Mouse (Mus musculus) small intestine, adult 2 months (tissue): ENCODE data around the gene Gak. TPM values are rescaled to one million over a fixed set of nuclear protein-coding genes. Genes with fewer than 3 reads are reported as not detected.

Experiments used
- H3K27ac ChIP-seq: fragments of 200-500 bp; 2 replicates; pipeline ENCODE4 v1.5.1; 2012; ENCODE audit warnings: low read depth, low read length, control low read depth, inconsistent platforms; ENCODE audit not compliant: insufficient read depth
- H3K27me3 ChIP-seq: fragments of 200-500 bp; 2 replicates; pipeline ENCODE4 v1.6.1; 2012; ENCODE audit warnings: mild to moderate bottlenecking, moderate library complexity, low read length, inconsistent platforms; ENCODE audit not compliant: control insufficient read depth, insufficient read depth
- H3K36me3 ChIP-seq: fragments of 200-500 bp; 2 replicates; pipeline ENCODE4 v1.6.1; 2012; ENCODE audit warnings: mild to moderate bottlenecking, low read length, control low read depth, inconsistent platforms; ENCODE audit not compliant: control insufficient read depth, insufficient read depth
- H3K4me1 ChIP-seq: fragments of 200-500 bp; 2 replicates; pipeline ENCODE4 v1.6.1; 2012; ENCODE audit warnings: low read length, inconsistent platforms, mixed read lengths; ENCODE audit not compliant: control insufficient read depth, insufficient read depth, insufficient read length
- H3K4me3 ChIP-seq: fragments of 200-500 bp; 2 replicates; pipeline ENCODE4 v1.5.1; 2012; ENCODE audit warnings: low read depth, mild to moderate bottlenecking, control low read depth, inconsistent platforms, low read length, moderate library complexity
- CTCF ChIP-seq: fragments of 200-500 bp; IDR thresholded peaks from 2 replicates; pipeline ENCODE4 v1.5.1; 2012; ENCODE audit warnings: low read depth, mild to moderate bottlenecking, control low read depth, inconsistent platforms, low read length, moderate library complexity, mixed read lengths; ENCODE audit not compliant: insufficient replicate concordance, insufficient read length; ENCODE audit errors: extremely low read depth
- POLR2A ChIP-seq: fragments of 200-500 bp; IDR thresholded peaks from 2 replicates; pipeline ENCODE4 v1.6.1; 2012; ENCODE audit warnings: low read depth, mild to moderate bottlenecking, control low read depth, inconsistent platforms, low read length, moderate library complexity
- WGBS: fragments of 180-500 bp; shearing (Covaris S2); methylation state at CpG from one replicate; pipeline ENCODE4 v1.1.7; 2018; 5-methylcytosine and 5-hydroxymethylcytosine counted together
- polyA plus RNA-seq: library from polyadenylated mRNA; depleted of rRNA; stranded (reverse); fragments of >200 nt; gene quantifications from 2 replicates; pipeline ENCODE4 v1.2.3, GENCODE M21; 2012

Gene Gak
- polyA plus RNA-seq, 1 experiment: 152 TPM

DNA sequence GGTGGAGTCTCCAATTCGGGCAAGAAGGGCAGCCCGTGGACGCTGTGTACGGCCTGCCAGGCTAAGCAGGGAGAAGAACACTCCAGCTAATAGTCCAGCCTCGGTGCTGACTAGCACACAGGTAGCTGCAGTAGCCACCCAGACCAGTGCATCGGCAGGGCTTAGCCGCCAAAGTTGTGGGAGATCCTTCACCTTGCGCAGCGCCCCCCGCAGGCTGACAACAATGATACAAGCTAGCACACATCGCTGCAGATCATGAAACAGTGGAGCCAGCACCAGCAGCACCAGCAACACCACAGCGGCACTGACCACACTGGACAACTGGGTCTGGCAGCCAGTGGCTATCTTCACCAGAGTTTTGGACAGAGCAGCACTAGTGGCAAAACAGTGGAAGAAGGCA is 42.2 kb upstream of the Gak start:
- Histone ChIP-seq H3K36me3 (peaks cover 4% of the 10 kb centered on the region; the same call in 1 of the 2 replicates), H3K4me3 (no peak overlapping the region), H3K4me1 (peaks cover 5% of the 10 kb centered on the region; the same call in 1 of the 2 replicates), H3K27ac (no peak overlapping the region), H3K27me3 (no peaks in the 10 kb centered on the region)
- no peak for TF ChIP-seq POLR2A
- TF ChIP-seq CTCF: no peak
- 94% methylated on average over 12 of the region's 12 CpGs for whole genome bisulfite sequencing

DNA sequence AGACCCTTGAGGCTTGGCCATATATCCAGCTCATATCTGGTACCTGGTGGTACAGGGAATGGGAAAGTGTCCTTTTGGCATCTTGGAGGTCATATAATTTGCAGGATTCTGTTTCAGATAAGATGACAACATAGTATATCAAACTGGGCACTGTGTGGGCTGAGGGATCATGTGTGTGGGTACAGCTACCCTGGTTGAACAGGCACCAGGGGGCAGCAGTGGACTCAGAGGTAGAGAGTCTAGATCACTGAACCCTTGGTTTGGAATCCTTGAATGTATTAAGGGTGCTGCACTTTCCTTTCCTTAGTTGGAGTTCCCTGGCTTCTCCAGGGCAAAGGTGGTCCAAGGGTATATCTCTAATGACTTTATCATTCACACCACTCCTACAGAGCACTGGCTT is 41.2 kb upstream of the Gak start:
- H3K36me3 ChIP-seq: peaks cover 4% of the 10 kb centered on the region; the same call in 1 of the 2 replicates
- no peak overlapping the region for H3K27ac ChIP-seq
- TF ChIP-seq POLR2A (no peak), CTCF (peak; percentile 57; the same call in 1 of the 2 replicates)
- H3K4me1 ChIP-seq: peaks cover 5% of the 10 kb centered on the region; the same call in 1 of the 2 replicates
- no peak overlapping the region for H3K4me3 ChIP-seq
- H3K27me3 ChIP-seq: no peaks in the 10 kb centered on the region

DNA sequence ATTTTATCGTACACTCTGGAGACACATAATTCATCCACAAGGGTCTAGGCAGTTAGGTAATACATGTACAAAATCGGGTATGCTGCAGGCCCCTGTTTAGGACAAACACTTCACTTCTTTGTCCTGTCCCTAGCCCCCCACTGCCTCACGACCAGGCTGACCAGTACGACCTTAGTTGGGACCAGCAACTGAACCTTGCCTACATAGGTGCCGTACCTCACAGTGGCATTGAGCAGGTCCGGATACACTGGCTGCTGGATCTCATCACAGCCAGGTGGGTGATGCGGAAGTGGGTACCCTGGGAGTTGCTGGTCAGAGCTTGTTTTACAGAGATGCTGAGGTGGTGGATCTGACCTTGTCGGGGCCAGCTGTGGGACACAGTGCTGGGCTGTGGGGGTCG is 40.4 kb upstream of the Gak start:
- H3K4me1 ChIP-seq: peaks cover 5% of the 10 kb centered on the region; the same call in 1 of the 2 replicates
- WGBS: 73% methylated on average over 9 of the region's 9 CpGs
- no peak overlapping the region for H3K27ac ChIP-seq
- no peaks in the 10 kb centered on the region; the same call in 1 of the 2 replicates for H3K27me3 ChIP-seq
- H3K4me3 ChIP-seq: 0 out of 2 replicates have a peak overlapping the region, but pooled peaks have one; percentile 20
- TF ChIP-seq CTCF: no peak
- TF ChIP-seq POLR2A: no peak
- H3K36me3 ChIP-seq: peaks cover 4% of the 10 kb centered on the region; the same call in 1 of the 2 replicates

DNA sequence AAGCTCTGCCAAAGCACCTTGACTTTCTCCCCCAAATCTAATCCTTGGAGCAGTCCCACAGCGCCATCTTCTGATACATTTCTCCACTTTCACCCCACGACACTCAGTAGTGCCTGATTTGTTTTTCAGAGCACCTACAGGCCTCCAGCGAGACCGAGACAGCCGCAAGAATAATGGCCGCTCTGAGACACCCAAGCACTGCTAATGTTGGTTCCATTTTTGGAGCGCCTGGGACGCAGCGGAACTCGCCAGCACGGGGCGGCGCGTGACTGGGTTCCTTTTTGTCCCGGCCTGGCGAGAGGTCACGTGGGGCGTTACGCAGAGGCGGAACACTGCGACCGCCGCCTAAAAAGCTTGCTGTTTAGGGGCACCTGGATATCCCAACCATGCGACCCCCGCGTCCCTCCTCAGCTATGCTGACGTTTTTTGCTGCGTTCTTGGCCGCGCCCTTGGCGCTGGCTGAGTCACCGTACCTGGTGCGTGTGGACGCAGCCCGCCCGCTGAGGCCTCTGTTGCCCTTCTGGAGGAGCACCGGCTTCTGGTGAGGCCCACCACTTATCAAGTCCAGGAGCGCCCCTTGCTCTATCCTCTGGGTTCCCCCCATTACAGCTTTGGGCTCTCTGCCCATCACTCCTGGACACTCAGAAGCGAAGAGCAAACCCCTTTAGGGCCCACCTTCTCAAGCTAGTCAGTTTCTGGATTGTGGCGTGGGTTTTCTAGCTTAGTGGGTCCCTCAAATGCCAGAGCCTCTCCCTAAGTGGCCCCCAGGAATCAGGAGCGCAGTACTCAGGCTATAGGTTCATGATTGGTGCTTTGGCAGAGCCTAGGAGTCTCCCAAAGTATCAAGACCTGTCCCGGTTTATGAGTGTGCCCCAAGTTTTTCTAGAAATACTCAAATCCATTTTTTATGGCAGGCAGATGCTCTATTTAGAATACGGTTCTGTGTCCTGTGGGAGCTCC is 39.7 kb upstream of the Gak start, which contains the start of gene Dgkq:
Gene Dgkq (minus strand): TSS at position 696 of the 960 bp plus-strand sequence.
- Histone ChIP-seq H3K27ac (peak within 1 kb of the TSS; percentile 72), H3K4me1 (peaks cover 5% of the 10 kb centered on the region; the same call in 1 of the 2 replicates), H3K27me3 (no peaks in the 10 kb centered on the region; the same call in 1 of the 2 replicates), H3K4me3 (peak within 1 kb of the TSS; percentile 79), H3K36me3 (peaks cover 4% of the 10 kb centered on the region; the same call in 1 of the 2 replicates)
- peak; percentile 60; the same call in 1 of the 2 replicates for TF ChIP-seq POLR2A
- TF ChIP-seq CTCF: peak; percentile 69; the same call in 1 of the 2 replicates
- WGBS: 2% methylated on average over 43 of the region's 43 CpGs

DNA sequence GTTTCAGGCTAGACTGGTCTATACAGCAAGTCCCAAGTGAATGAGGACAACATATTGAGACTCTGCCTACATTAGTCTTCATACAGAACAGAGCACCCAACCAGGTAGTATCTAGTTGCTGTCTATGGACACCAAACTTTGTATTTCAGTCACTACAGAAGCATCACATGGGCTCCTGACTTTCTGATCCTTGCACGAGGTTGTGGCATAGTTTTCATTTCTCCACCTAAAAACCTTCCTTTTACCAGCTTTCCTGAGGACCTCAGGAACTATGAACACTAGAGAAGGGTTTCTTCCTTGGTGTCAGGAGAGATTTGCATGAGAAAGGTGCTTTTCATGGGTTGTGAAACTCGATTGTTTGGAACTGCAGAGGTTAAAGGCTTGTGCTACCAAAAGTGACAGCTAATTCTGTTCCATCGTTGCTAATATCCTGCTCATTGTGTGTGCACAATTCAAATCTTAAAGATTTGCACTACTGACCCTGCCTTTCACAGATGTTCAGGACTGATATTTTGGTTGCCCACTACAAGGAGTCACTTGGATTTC is 38.9 kb upstream of the Gak start:
- H3K4me1 ChIP-seq: peaks cover 5% of the 10 kb centered on the region; the same call in 1 of the 2 replicates
- H3K36me3 ChIP-seq: peaks cover 4% of the 10 kb centered on the region; the same call in 1 of the 2 replicates
- peak overlapping the region; percentile 72 for H3K27ac ChIP-seq
- peak overlapping the region; percentile 79 for H3K4me3 ChIP-seq
- TF ChIP-seq POLR2A: no peak
- TF ChIP-seq CTCF: no peak
- no peaks in the 10 kb centered on the region; the same call in 1 of the 2 replicates for H3K27me3 ChIP-seq
- WGBS: 9% methylated on average over 3 of the region's 3 CpGs

DNA sequence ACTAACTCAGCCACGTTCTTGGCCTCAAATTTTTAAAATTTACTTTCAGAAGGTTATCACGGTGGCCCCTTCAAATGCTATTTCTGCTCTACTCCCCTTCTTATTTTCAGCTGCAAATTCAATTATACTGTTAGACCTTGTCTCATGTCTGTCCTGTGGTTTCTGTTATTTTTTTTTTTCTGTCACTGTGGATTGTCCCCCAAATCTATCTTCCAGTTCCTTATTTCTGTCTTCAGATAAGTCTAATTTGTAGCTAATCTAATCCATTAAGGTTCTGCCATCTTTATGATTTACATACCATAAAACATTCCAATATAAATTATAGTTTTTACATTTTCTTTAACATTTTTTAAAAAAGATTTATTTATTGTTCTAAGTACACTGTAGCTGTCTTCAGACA is 37.8 kb upstream of the Gak start:
- H3K4me1 ChIP-seq: peaks cover 5% of the 10 kb centered on the region; the same call in 1 of the 2 replicates
- no peak overlapping the region for H3K27ac ChIP-seq
- H3K36me3 ChIP-seq: peaks cover 4% of the 10 kb centered on the region; the same call in 1 of the 2 replicates
- no peak overlapping the region for H3K4me3 ChIP-seq
- TF ChIP-seq CTCF (no peak), POLR2A (no peak)
- H3K27me3 ChIP-seq: no peaks in the 10 kb centered on the region; the same call in 1 of the 2 replicates
- WGBS: 81% methylated on average over 2 of the region's 2 CpGs
